Mouse (Mus musculus) lung, postnatal 0 days (tissue): ENCODE results near the gene Abcg1. TPM values are rescaled to one million over a fixed set of nuclear protein-coding genes. Genes with fewer than 3 reads are reported as not detected.

Source experiments
- ATAC-seq: fragments of 200-750 bp; cut with Nextera tagmentation; 2 replicates; pipeline ENCODE4 v1.8.0; 2017; ENCODE audit warnings: moderate library complexity
- DNase-seq: peaks from one replicate; pipeline ENCODE4 v3.0.0-alpha.2; 2016; ENCODE audit warnings: low spot score
- H3K27ac ChIP-seq: fragments of 300-500 bp; sonication (generic); 2 replicates; pipeline ENCODE4 v1.5.1; 2014; ENCODE audit warnings: antibody characterized with exemption, mild to moderate bottlenecking, low read length, mixed read lengths
- H3K27me3 ChIP-seq: fragments of 300-500 bp; sonication (generic); replicated peaks from 2 replicates; pipeline ENCODE4 v1.6.1; 2014; ENCODE audit warnings: low read length, mixed read lengths; ENCODE audit not compliant: insufficient read depth
- H3K36me3 ChIP-seq: fragments of 300-500 bp; sonication (generic); 2 replicates; pipeline ENCODE4 v1.6.1; 2014; ENCODE audit warnings: low read length, mixed read lengths; ENCODE audit not compliant: insufficient read depth
- H3K4me1 ChIP-seq: fragments of 300-500 bp; sonication (generic); 2 replicates; pipeline ENCODE4 v1.6.1; 2014; ENCODE audit warnings: antibody characterized with exemption, low read depth, low read length, mixed read lengths; ENCODE audit not compliant: insufficient read depth
- H3K4me2 ChIP-seq: fragments of 300-500 bp; sonication (generic); replicated peaks from 2 replicates; pipeline ENCODE4 v1.6.1; 2014; ENCODE audit warnings: low read depth, mild to moderate bottlenecking, low read length, moderate library complexity, mixed read lengths
- H3K4me3 ChIP-seq: fragments of 300-500 bp; sonication (generic); 2 replicates; pipeline ENCODE4 v1.5.1; 2014; ENCODE audit warnings: low read depth, low read length
- H3K9ac ChIP-seq: fragments of 300-500 bp; sonication (generic); replicated peaks from 2 replicates; pipeline ENCODE4 v1.6.1; 2014; ENCODE audit warnings: low read depth, mild to moderate bottlenecking
- H3K9me3 ChIP-seq: fragments of 300-500 bp; sonication (generic); 2 replicates; pipeline ENCODE4 v1.6.1; 2016; ENCODE audit warnings: low read length, mixed read lengths
- CTCF ChIP-seq: IDR thresholded peaks from 2 replicates; pipeline ENCODE4 v1.5.1; 2016; ENCODE audit warnings: antibody characterized with exemption, mild to moderate bottlenecking
- EP300 ChIP-seq: IDR thresholded peaks from 2 replicates; pipeline ENCODE4 v1.6.1; 2016; ENCODE audit warnings: antibody characterized with exemption, mild to moderate bottlenecking, control low read depth
- WGBS: fragments of 180-500 bp; shearing (Covaris S2); extraction: QIAGEN DNeasy Blood & Tissue Kit; methylation state at CpG from one replicate; pipeline ENCODE4 v1.1.7; 2014; 5-methylcytosine and 5-hydroxymethylcytosine counted together
- polyA plus RNA-seq: library from polyadenylated mRNA; unstranded; fragments of >200 nt; fragmentation: Nextera tagmentation; extraction: Ambion mirVana; gene quantifications from 2 replicates; pipeline ENCODE4 v1.2.1, GENCODE M21; 2015

Gene Abcg1
- polyA plus RNA-seq, 1 experiment from 2014 or later, result 26.9 TPM

- ATAC-seq, result peak; percentile 27
- 2% methylated on average over 13 of the region's 13 CpGs for WGBS
- Histone ChIP-seq H3K4me3 (peak overlapping the region; percentile 52), H3K9ac (no peak overlapping the region), H3K9me3 (no peaks in the 10 kb centered on the region), H3K36me3 (no peaks in the 10 kb centered on the region), H3K4me2 (peak overlapping the region; percentile 71), H3K27me3 (peaks cover 12% of the 10 kb centered on the region; the same call in 1 of the 2 replicates), H3K4me1 (peaks cover 6% of the 10 kb centered on the region; the same call in 1 of the 2 replicates), H3K27ac (peak overlapping the region; percentile 59)
- DNase-seq, result peak; percentile 84
- TF ChIP-seq CTCF (no peak), EP300 (no peak)
These were observed 1.2 kb downstream of the Abcg1 start for GRCm38 (mm10) chr17:31058745-31059085.

GRCm38 (mm10) chr17:31060196-31060587 is 2.7 kb downstream of the Abcg1 start:
- Histone ChIP-seq H3K9me3 (no peaks in the 10 kb centered on the region), H3K27ac (peak overlapping the region; percentile 48), H3K4me3 (no peak overlapping the region), H3K36me3 (no peaks in the 10 kb centered on the region), H3K4me1 (peaks cover 6% of the 10 kb centered on the region; the same call in 1 of the 2 replicates), H3K9ac (no peak overlapping the region), H3K4me2 (peak overlapping the region; percentile 71), H3K27me3 (peaks cover 12% of the 10 kb centered on the region; the same call in 1 of the 2 replicates)
- peak; percentile 45 for ATAC-seq
- WGBS, result 12% methylated on average over 4 of the region's 4 CpGs
- no peak for TF ChIP-seq CTCF
- TF ChIP-seq EP300, result no peak
- peak; percentile 41 for DNase-seq

GRCm38 (mm10) chr17:31060588-31061345 is 3.3 kb downstream of the Abcg1 start:
- Histone ChIP-seq H3K9ac (no peak overlapping the region), H3K4me2 (peak overlapping the region; percentile 71; the same call in 1 of the 2 replicates), H3K27ac (peak overlapping the region; percentile 62), H3K4me3 (no peak overlapping the region), H3K27me3 (peaks cover 12% of the 10 kb centered on the region; the same call in 1 of the 2 replicates), H3K9me3 (no peaks in the 10 kb centered on the region), H3K36me3 (no peaks in the 10 kb centered on the region), H3K4me1 (peaks cover 6% of the 10 kb centered on the region; the same call in 1 of the 2 replicates)
- DNase-seq, result peak; percentile 74
- peak; percentile 81 for ATAC-seq
- TF ChIP-seq CTCF (no peak), EP300 (peak; percentile 84)
- 29% methylated on average over 13 of the region's 13 CpGs for WGBS

GRCm38 (mm10) chr17:31061346-31062095 is 4.0 kb downstream of the Abcg1 start:
- no peak for TF ChIP-seq CTCF
- no peak for TF ChIP-seq EP300
- DNase-seq, result no peak
- Histone ChIP-seq H3K9ac (no peak overlapping the region), H3K4me1 (peaks cover 6% of the 10 kb centered on the region; the same call in 1 of the 2 replicates), H3K9me3 (no peaks in the 10 kb centered on the region), H3K4me3 (no peak overlapping the region), H3K4me2 (no peak overlapping the region), H3K27me3 (peaks cover 12% of the 10 kb centered on the region; the same call in 1 of the 2 replicates), H3K36me3 (no peaks in the 10 kb centered on the region), H3K27ac (peak overlapping the region; percentile 62)
- no peak for ATAC-seq
- WGBS, result 66% methylated on average over 3 of the region's 3 CpGs

- no peaks in the 10 kb centered on the region for H3K27me3 ChIP-seq
- H3K36me3 ChIP-seq, result no peaks in the 10 kb centered on the region
- H3K9ac ChIP-seq, result no peak overlapping the region
- H3K9me3 ChIP-seq, result no peaks in the 10 kb centered on the region
- WGBS, result 61% methylated on average over 6 of the region's 6 CpGs
- H3K27ac ChIP-seq, result no peak overlapping the region
- H3K4me3 ChIP-seq, result no peak overlapping the region
- ATAC-seq (no peak), DNase-seq (no peak)
- no peak overlapping the region for H3K4me2 ChIP-seq
- peaks cover 6% of the 10 kb centered on the region; the same call in 1 of the 2 replicates for H3K4me1 ChIP-seq
- TF ChIP-seq CTCF, result no peak
These were observed 8.6 kb downstream of the Abcg1 start for GRCm38 (mm10) chr17:31066058-31066457.

GRCm38 (mm10) chr17:31067051-31067450 is 9.6 kb downstream of the Abcg1 start:
- H3K9ac ChIP-seq, result no peak overlapping the region
- H3K4me3 ChIP-seq, result no peak overlapping the region
- H3K36me3 ChIP-seq, result no peaks in the 10 kb centered on the region
- no peaks in the 10 kb centered on the region for H3K27me3 ChIP-seq
- no peak overlapping the region for H3K27ac ChIP-seq
- peaks cover 14% of the 10 kb centered on the region; the same call in 1 of the 2 replicates for H3K4me1 ChIP-seq
- ATAC-seq (0 out of 2 replicates have a peak, but pooled peaks have one; percentile 33), DNase-seq (no peak)
- TF ChIP-seq EP300 (no peak), CTCF (no peak)
- WGBS, result 65% methylated on average over 11 of the region's 11 CpGs
- no peak overlapping the region for H3K4me2 ChIP-seq
- no peaks in the 10 kb centered on the region for H3K9me3 ChIP-seq
